Mouse (Mus musculus): ENCODE results near the gene Brwd1. TPM values are rescaled to one million over a fixed set of nuclear protein-coding genes. Genes with fewer than 3 reads are reported as not detected.

Gene Brwd1
- polyA plus RNA-seq (2012; ENCODE audit: low replicate concordance), result 14.2 and 26.2 TPM in 2 replicates

DNA sequence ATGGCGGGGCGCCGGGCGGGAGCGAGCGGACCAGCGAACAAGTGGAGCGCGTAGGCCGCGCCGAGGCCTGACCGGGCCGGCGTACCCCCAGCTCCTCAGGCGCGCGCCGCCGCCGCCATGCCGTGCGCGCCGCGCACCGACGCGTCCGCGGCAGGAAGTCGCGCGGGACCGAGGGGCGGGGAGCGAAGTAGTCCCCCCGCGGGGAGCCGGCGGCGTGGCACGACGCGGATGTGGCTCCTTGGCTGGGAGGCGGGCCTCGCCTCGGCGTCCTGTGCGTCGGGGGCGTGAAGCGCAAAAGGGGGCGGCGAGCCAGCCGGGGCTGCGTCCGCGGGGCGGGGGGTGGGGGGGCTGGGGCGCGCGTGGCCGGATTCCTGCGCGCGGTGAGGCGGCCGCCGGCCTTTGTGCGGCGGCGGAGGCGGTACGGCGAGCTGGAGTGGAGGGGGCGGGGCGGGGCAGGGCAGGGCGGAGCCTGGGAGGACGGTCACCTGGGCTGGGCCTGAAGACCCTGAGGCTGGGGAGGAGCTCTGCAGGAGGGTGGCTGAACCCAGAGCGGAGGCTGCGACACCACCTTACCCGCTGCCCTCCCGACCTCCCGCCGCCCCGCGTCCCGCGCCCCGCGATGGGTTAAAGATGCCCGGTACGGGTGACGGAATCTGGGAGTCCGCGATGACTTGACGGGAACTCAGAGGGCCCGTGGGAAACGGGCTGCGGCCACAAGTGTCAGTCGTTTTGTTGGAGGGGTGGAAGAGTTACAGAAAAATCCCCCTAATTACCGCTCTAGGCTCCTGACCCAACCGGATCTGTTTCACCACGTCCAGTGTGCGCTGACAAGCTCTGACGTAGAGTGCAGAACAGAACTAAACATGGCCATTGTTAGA lies at the start of gene Brwd1:
Brwd1 (minus strand) TSS at position 226 of the 878 bp plus-strand sequence.

GRCm38 (mm10) chr16:96127657-96128344 lies 45.5 kb upstream of the Brwd1 start, which contains the start of gene Hmgn1:
TSS of gene Hmgn1 (minus strand) at chr16:96127729.

DNA sequence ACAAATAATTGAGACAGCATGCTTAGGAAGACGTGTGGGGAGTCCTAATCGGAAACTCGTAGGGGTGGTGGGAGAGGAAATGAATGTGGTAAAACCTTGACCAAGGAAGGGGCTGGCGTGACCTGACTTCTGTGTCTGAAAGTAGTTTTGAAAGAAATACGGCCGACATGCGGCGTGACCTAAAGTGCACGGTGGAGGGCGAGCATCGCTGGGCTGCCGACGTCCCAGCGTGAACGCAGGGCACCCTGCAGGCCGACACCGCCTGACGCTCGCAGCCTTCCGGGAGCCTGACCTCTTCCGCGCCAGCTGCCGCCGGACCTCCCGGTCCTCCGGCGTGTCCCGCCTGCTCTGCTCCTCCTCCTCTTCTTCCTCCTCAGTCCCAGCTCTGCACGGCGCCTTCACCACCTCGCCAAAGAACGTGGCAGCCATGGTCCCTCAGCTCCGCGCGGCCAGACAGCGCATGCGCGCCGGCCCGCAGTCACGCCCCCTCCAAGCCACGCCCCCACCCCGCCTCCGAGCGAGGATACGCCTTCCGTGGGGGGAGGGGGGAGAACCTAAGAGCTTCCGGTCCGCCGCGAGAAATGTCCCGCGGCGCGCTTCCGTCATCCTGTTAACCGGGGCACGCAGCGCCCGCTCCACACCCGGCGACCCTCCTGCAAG lies 91.7 kb downstream of the Brwd1 start, which contains the start of gene Psmg1:
Psmg1 (minus strand) TSS at position 499 of the 660 bp plus-strand sequence.

Other genes with a start within 250 kb of the Brwd1 start
- 18.0 and 25.1 TPM in 2 replicates for gene Psmg1, start 91.6 kb downstream of the Brwd1 start, polyA plus RNA-seq (2012; ENCODE audit: low replicate concordance)
- 59.8 and 77.7 TPM in 2 replicates for gene Hmgn1, start 45.2 kb upstream of the Brwd1 start, polyA plus RNA-seq (2012; ENCODE audit: low replicate concordance)
- 2.9 TPM in 2 replicates for gene Wrb, start 62.9 kb upstream of the Brwd1 start, polyA plus RNA-seq (2012; ENCODE audit: low replicate concordance)
- 0.04 and 0.08 TPM in 2 replicates for gene Lca5l, start 109.7 kb upstream of the Brwd1 start, polyA plus RNA-seq (2012; ENCODE audit: low replicate concordance)
- 0.49 and 1.1 TPM in 2 replicates for gene Sh3bgr, start 117.9 kb upstream of the Brwd1 start, polyA plus RNA-seq (2012; ENCODE audit: low replicate concordance)
- gene B3galt5, start 153.3 kb upstream of the Brwd1 start, polyA plus RNA-seq (2012; ENCODE audit: low replicate concordance), result 0.03 and 0.10 TPM in 2 replicates

All from hematopoietic multipotent progenitor cell, adult 10-12 weeks (in vitro differentiated cells).